Comparison of ENCODE assay signal across 8 mouse cellular contexts in genomic region chr17:24220435-24221411, GRCm38 (mm10). TPM values are rescaled to one million over a fixed set of nuclear protein-coding genes. Genes with fewer than 3 reads are reported as not detected.
A peak's percentile ranks its signal among the peaks of the same experiment; 100 is the strongest.
DNase-seq lines count a peak whose midpoint lies in the region; ATAC-seq and TF ChIP-seq lines count a peak whose summit lies in the region.

TSS of gene Tedc2 (minus strand) at chr17:24220851.

- TF ChIP-seq CTCF in CH12.LX (conservative IDR thresholded peaks at IDR 0.05 in 1 of 2, IDR thresholded peaks at IDR 0.05 in 1 of 2; ENCODE audit: low read depth in 2 of 2, low read length in 2 of 2), result no peak

- peak; percentile 96 for DNase-seq in CH12.LX (ENCODE audit: extremely low read depth)
- peak; percentile 89 for DNase-seq in c-Kit-positive CD71-negative TER-119-negative erythroid progenitor cells, embryonic 14.5 days (ENCODE audit: low read depth)
- DNase-seq in forebrain, embryonic 10.5 days (ENCODE audit: extremely low spot score, low spot score), result peak; percentile 93
- peak; percentile 96 to 97 for DNase-seq in kidney, postnatal 25 days
- DNase-seq in liver, embryonic 13.5 days, result peak; percentile 87
- DNase-seq in natural killer cell, adult 2 months (ENCODE audit: low spot score in 2 of 2), result peak; percentile 86 to 87

- peak; percentile 87 for TF ChIP-seq POLR2A in CH12.LX (IDR thresholded peaks at IDR 0.05; ENCODE audit: low read depth, low read length)

- no peak for TF ChIP-seq RAD21 in CH12.LX (IDR thresholded peaks at IDR 0.05; ENCODE audit: low read depth, low read length)

- peak within 1 kb of the TSS; percentile 73 for H3K9ac ChIP-seq in CH12.LX (ENCODE audit: insufficient read depth, low read depth)
- peak within 1 kb of the TSS; percentile 70 for H3K9ac ChIP-seq in heart, embryonic 15.5 days
- H3K9ac ChIP-seq in liver, embryonic 13.5 days, result peak within 1 kb of the TSS; percentile 94
- peak within 1 kb of the TSS; percentile 52 for H3K9ac ChIP-seq in stomach, embryonic 14.5 days (replicated peaks; ENCODE audit: low read depth, low read length)

- H3K4me3 ChIP-seq in CH12.LX (replicated peaks in 1 of 3; ENCODE audit: low read depth in 2 of 3, low read length in 2 of 3, poor library complexity in 1 of 3), result peak within 1 kb of the TSS; percentile 82 to 89 (median 88)
- H3K4me3 ChIP-seq in forebrain, embryonic 10.5 days, result peak within 1 kb of the TSS; percentile 82
- peak within 1 kb of the TSS; percentile 73 for H3K4me3 ChIP-seq in heart, embryonic 15.5 days
- peak within 1 kb of the TSS; percentile 83 for H3K4me3 ChIP-seq in liver, embryonic 13.5 days (replicated peaks)
- peak within 1 kb of the TSS; percentile 75 for H3K4me3 ChIP-seq in stomach, embryonic 14.5 days (ENCODE audit: low read depth, low read length)

- H3K27ac ChIP-seq in CH12.LX (ENCODE audit: insufficient read depth, low read depth), result no peak within 1 kb of the TSS
- peak within 1 kb of the TSS; percentile 90 for H3K27ac ChIP-seq in forebrain, embryonic 10.5 days
- peak within 1 kb of the TSS; percentile 49 for H3K27ac ChIP-seq in heart, embryonic 15.5 days
- H3K27ac ChIP-seq in liver, embryonic 13.5 days, result peak within 1 kb of the TSS; percentile 88
- peak within 1 kb of the TSS; percentile 23; the same call in 1 of the 2 replicates for H3K27ac ChIP-seq in stomach, embryonic 14.5 days (ENCODE audit: low read length)

- peak within 1 kb of the TSS; percentile 89 for H3K4me2 ChIP-seq in CH12.LX (ENCODE audit: insufficient read depth, low read depth, poor library complexity, severe bottlenecking)
- H3K4me2 ChIP-seq in heart, embryonic 15.5 days, result peak within 1 kb of the TSS; percentile 82
- H3K4me2 ChIP-seq in liver, embryonic 13.5 days, result peak within 1 kb of the TSS; percentile 97
- peak within 1 kb of the TSS; percentile 92 for H3K4me2 ChIP-seq in stomach, embryonic 14.5 days (replicated peaks; ENCODE audit: low read depth, low read length)

- no peaks in the 10 kb centered on the region for H3K27me3 ChIP-seq in CH12.LX (replicated peaks)
- no peaks in the 10 kb centered on the region for H3K27me3 ChIP-seq in forebrain, embryonic 10.5 days (ENCODE audit: poor library complexity, severe bottlenecking)
- no peaks in the 10 kb centered on the region for H3K27me3 ChIP-seq in heart, embryonic 15.5 days
- no peaks in the 10 kb centered on the region for H3K27me3 ChIP-seq in liver, embryonic 13.5 days
- H3K27me3 ChIP-seq in stomach, embryonic 14.5 days (ENCODE audit: control insufficient read depth, insufficient read depth, low read length), result no peaks in the 10 kb centered on the region

- dilution Hi-C loops in CH12.LX (cut with MboI; ENCODE audit: extremely low pct_ligation_motif_present, extremely low pct_unique_long_range_greater_than_20kb, low sequenced_read_pairs), result no loop called here

- no peak for TF ChIP-seq EP300 in CH12.LX (IDR thresholded peaks at IDR 0.05; ENCODE audit: low read length)

- H3K9me3 ChIP-seq in CH12.LX (replicated peaks; ENCODE audit: low read length), result no peaks in the 10 kb centered on the region
- no peaks in the 10 kb centered on the region for H3K9me3 ChIP-seq in forebrain, embryonic 10.5 days
- no peaks in the 10 kb centered on the region for H3K9me3 ChIP-seq in heart, embryonic 15.5 days (replicated peaks)
- no peaks in the 10 kb centered on the region for H3K9me3 ChIP-seq in liver, embryonic 13.5 days (replicated peaks)
- no peaks in the 10 kb centered on the region for H3K9me3 ChIP-seq in stomach, embryonic 14.5 days (ENCODE audit: control insufficient read depth, low read depth, low read length)

- peak; percentile 90 for ATAC-seq in heart, embryonic 15.5 days (replicated peaks; ENCODE audit: insufficient number of reproducible peaks, insufficient read depth, low FRiP score, low read depth)
- peak; percentile 89 for ATAC-seq in liver, embryonic 13.5 days (ENCODE audit: low read depth)
- peak; percentile 93 for ATAC-seq in stomach, embryonic 14.5 days (ENCODE audit: insufficient number of reproducible peaks, insufficient read depth, low FRiP score, low read depth)

- no peaks in the 10 kb centered on the region; the same call in 1 of the 2 replicates for H3K79me2 ChIP-seq in CH12.LX (replicated peaks; ENCODE audit: control insufficient read depth, extremely low read depth, insufficient read depth, poor library complexity, severe bottlenecking)

- in situ Hi-C loops in CH12.LX (cut with MboI; ENCODE audit: low pct_ligation_motif_present, low pct_unique_long_range_greater_than_20kb, low sequenced_read_pairs), result no loop called here

- WGBS in forebrain, embryonic 10.5 days, result 6% methylated on average over 41 of the region's 41 CpGs
- 2% methylated on average over 41 of the region's 41 CpGs for WGBS in heart, embryonic 15.5 days
- WGBS in liver, embryonic 13.5 days (ENCODE audit: insufficient replicate concordance), result 1% methylated on average over 41 of the region's 41 CpGs
- 4% methylated on average over 41 of the region's 41 CpGs for WGBS in stomach, embryonic 14.5 days

- peaks cover 7 to 28% of the 10 kb centered on the region in 2 experiments for H3K4me1 ChIP-seq in CH12.LX (ENCODE audit: control insufficient read depth in 1 of 2, insufficient read depth in 2 of 2)
- H3K4me1 ChIP-seq in forebrain, embryonic 10.5 days, result peaks cover 24% of the 10 kb centered on the region
- peaks cover 15% of the 10 kb centered on the region for H3K4me1 ChIP-seq in heart, embryonic 15.5 days (replicated peaks)
- H3K4me1 ChIP-seq in liver, embryonic 13.5 days (replicated peaks), result peaks cover 59% of the 10 kb centered on the region
- peaks cover 7% of the 10 kb centered on the region for H3K4me1 ChIP-seq in stomach, embryonic 14.5 days (ENCODE audit: control insufficient read depth, insufficient read depth, low read length)

- H3K36me3 ChIP-seq in CH12.LX (replicated peaks in 1 of 2; ENCODE audit: control insufficient read depth in 1 of 2, insufficient read depth in 1 of 2, low read length in 1 of 2), result peaks cover 48 to 69% of the 10 kb centered on the region in 2 experiments
- H3K36me3 ChIP-seq in forebrain, embryonic 10.5 days (replicated peaks), result peaks cover 77% of the 10 kb centered on the region
- peaks cover 37% of the 10 kb centered on the region for H3K36me3 ChIP-seq in heart, embryonic 15.5 days
- peaks cover 75% of the 10 kb centered on the region for H3K36me3 ChIP-seq in liver, embryonic 13.5 days
- peaks cover 42% of the 10 kb centered on the region for H3K36me3 ChIP-seq in stomach, embryonic 14.5 days (ENCODE audit: control insufficient read depth, insufficient read depth, low read length)

TF ChIP-seq in CH12.LX, 34 proteins besides CTCF, POLR2A, EP300 and RAD21:
- TF ChIP-seq NRF1 (IDR thresholded peaks at IDR 0.05; ENCODE audit: low read depth, low read length) (peak; percentile 61), TBP (conservative IDR thresholded peaks at IDR 0.05; ENCODE audit: low read depth, low read length) (peak; percentile 46; the same call in 1 of the 2 replicates), MYC (IDR thresholded peaks at IDR 0.05; ENCODE audit: low read depth, low read length) (0 out of 2 replicates have a peak, but pooled peaks have one; percentile 32), NELFE (IDR thresholded peaks at IDR 0.05; ENCODE audit: low read depth, low read length) (peak; percentile 86), IRF4 (IDR thresholded peaks at IDR 0.05; ENCODE audit: low read depth, low read length) (peak; percentile 29; the same call in 1 of the 2 replicates), JUN (IDR thresholded peaks at IDR 0.05; ENCODE audit: insufficient read depth, low read depth, low read length) (no peak), PAX5 (IDR thresholded peaks at IDR 0.05; ENCODE audit: low read length) (no peak), CHD2 (IDR thresholded peaks at IDR 0.05; ENCODE audit: low read length) (peak; percentile 58), TCF12 (IDR thresholded peaks at IDR 0.05; ENCODE audit: low read depth, low read length) (peak; percentile 69; the same call in 1 of the 2 replicates), SMC3 (IDR thresholded peaks at IDR 0.05; ENCODE audit: low read depth, low read length) (no peak), ETS1 (conservative IDR thresholded peaks at IDR 0.05; ENCODE audit: low read depth, low read length) (0 out of 2 replicates have a peak, but pooled peaks have one; percentile 17), ZMIZ1 (IDR thresholded peaks at IDR 0.05; ENCODE audit: low read depth, low read length) (peak; percentile 69), RCOR1 (conservative IDR thresholded peaks at IDR 0.05; ENCODE audit: low read depth, low read length) (no peak), BHLHE40 (IDR thresholded peaks at IDR 0.05; ENCODE audit: low read depth, low read length) (peak; percentile 64), MAZ (IDR thresholded peaks at IDR 0.05; ENCODE audit: low read depth, low read length) (no peak), MEF2A (IDR thresholded peaks at IDR 0.05; ENCODE audit: borderline replicate concordance, low read depth, low read length) (no peak), E2F4 (IDR thresholded peaks at IDR 0.05; ENCODE audit: insufficient replicate concordance, low read depth, low read length) (peak; percentile 88; the same call in 1 of the 2 replicates), ELF1 (IDR thresholded peaks at IDR 0.05; ENCODE audit: low read depth, low read length) (peak; percentile 97), ZC3H11A (IDR thresholded peaks at IDR 0.05; ENCODE audit: low read depth, low read length) (no peak), MAFK (IDR thresholded peaks at IDR 0.05; ENCODE audit: insufficient replicate concordance, low read length) (0 out of 2 replicates have a peak, but pooled peaks have one; percentile 20), HCFC1 (IDR thresholded peaks at IDR 0.05; ENCODE audit: low read depth, low read length) (peak; percentile 73), POLR2AphosphoS2 (IDR thresholded peaks at IDR 0.05; ENCODE audit: low read depth, low read length) (peak; percentile 85; the same call in 1 of the 2 replicates), CHD1 (IDR thresholded peaks at IDR 0.05; ENCODE audit: low read depth, low read length) (no peak), SIN3A (IDR thresholded peaks at IDR 0.05; ENCODE audit: low read length) (peak; percentile 92)

RNA-seq across cellular contexts. Expression of gene Tedc2, which starts in this region (rescaled TPM):
- total RNA-seq in CH12.LX (2012; rRNA removed) (11.8 and 13.6 TPM in 2 replicates), CH12.LX (2014; rRNA removed) (14.1 and 14.7 TPM in 2 replicates)
- 14.1 and 14.5 TPM in 2 replicates for polyA plus RNA-seq in CH12.LX (2012; ENCODE audit: insufficient read length, low read depth)
- polyA plus RNA-seq in forebrain, embryonic 10.5 days (2016; fragmentation: Nextera tagmentation; extraction: Ambion mirVana), result 22.1 and 22.6 TPM in 2 replicates
- 4.3 and 7.3 TPM in 2 replicates for polyA plus RNA-seq in heart, embryonic 15.5 days (2015; fragmentation: Nextera tagmentation; extraction: Ambion mirVana)
- polyA plus RNA-seq in liver, embryonic 13.5 days (2015; fragmentation: Nextera tagmentation; extraction: Ambion mirVana), result 10.8 and 11.6 TPM in 2 replicates
- 11.9 and 12.3 TPM in 2 replicates for polyA plus RNA-seq in stomach, embryonic 14.5 days (2014; fragmentation: Nextera tagmentation; extraction: Ambion mirVana)
